Mouse (Mus musculus) embryonic fibroblast, embryonic 13.5 days (primary cell): Measurements from ENCODE around the gene Plpp7.

Source experiments
- CTCF ChIP-seq: IDR thresholded peaks from 2 replicates; pipeline ENCODE4 v1.5.1; 2011; ENCODE audit warnings: mild to moderate bottlenecking, control low read depth, low read length, moderate library complexity, borderline replicate concordance; ENCODE audit not compliant: insufficient read depth
- POLR2A ChIP-seq: IDR thresholded peaks from 2 replicates; pipeline ENCODE4 v1.6.1; 2011; ENCODE audit warnings: low read depth, mild to moderate bottlenecking, control low read depth, low read length, moderate library complexity

GRCm38 (mm10) chr2:32129383-32130074, 34.2 kb downstream of the Plpp7 start:
- TF ChIP-seq POLR2A (no peak), CTCF (no peak)
